Mouse (Mus musculus) stomach, postnatal 0 days (tissue): ENCODE data around the gene Tmc3.

ENCODE experiments used
- CTCF ChIP-seq: IDR thresholded peaks from 2 replicates; pipeline ENCODE4 v1.5.1; 2016; ENCODE audit warnings: antibody characterized with exemption, low read depth, mild to moderate bottlenecking, moderate library complexity
- EP300 ChIP-seq: optimal IDR thresholded peaks from 2 replicates; pipeline ENCODE3; 2016; ENCODE audit warnings: antibody characterized with exemption

DNA sequence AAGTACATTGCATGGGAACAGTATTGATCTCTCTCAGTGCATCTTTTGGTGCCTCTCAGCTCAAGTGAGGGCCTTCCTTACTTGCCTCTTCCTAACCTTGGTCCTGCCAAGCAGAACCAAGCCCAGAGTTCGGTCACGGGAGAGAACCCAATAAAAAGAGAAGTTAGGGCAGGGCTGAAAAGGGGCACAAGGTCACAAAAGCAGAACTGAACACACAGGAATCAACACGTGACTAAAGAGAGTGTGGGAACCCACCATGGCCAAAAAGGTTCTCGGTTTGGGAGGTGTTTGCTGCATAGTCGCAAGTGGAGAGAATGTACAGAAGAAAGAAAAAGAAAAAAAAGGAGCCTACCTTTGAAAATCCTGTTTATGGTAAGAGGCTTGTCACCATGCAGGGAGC is 60.7 kb downstream of the Tmc3 start:
- TF ChIP-seq CTCF (no peak), EP300 (no peak)
